Mouse (Mus musculus) lung, adult 2 months (tissue): ENCODE measurements around the gene Ubxn10. TPM values are rescaled to one million over a fixed set of nuclear protein-coding genes. Genes with fewer than 3 reads are reported as not detected.

ENCODE experiments used
- DNase-seq: peaks from one replicate; pipeline ENCODE4 v3.0.0; 2022
- H3K4me1 ChIP-seq: fragments of 200-500 bp; 2 replicates; pipeline ENCODE4 v1.6.1; 2011; ENCODE audit warnings: low read length; ENCODE audit not compliant: control insufficient read depth, insufficient read depth
- H3K4me3 ChIP-seq: fragments of 200-500 bp; replicated peaks from 2 replicates; pipeline ENCODE3; 2011; ENCODE audit warnings: low read depth, mild to moderate bottlenecking, control low read depth, low read length; ENCODE audit errors: extremely low read depth
- CTCF ChIP-seq: fragments of 200-500 bp; IDR thresholded peaks from 2 replicates; pipeline ENCODE4 v1.5.1; 2011; ENCODE audit warnings: mild to moderate bottlenecking, low read length, control low read depth; ENCODE audit not compliant: insufficient read depth
- POLR2A ChIP-seq: fragments of 200-500 bp; IDR thresholded peaks from 2 replicates; pipeline ENCODE4 v1.6.1; 2011; ENCODE audit warnings: low read depth, mild to moderate bottlenecking, control low read depth, low read length, borderline replicate concordance; ENCODE audit errors: extremely low read depth
- WGBS: fragments of 180-500 bp; shearing (Covaris S2); methylation state at CpG from one replicate; pipeline ENCODE4 v1.1.7; 2018; 5-methylcytosine and 5-hydroxymethylcytosine counted together
- polyA plus RNA-seq: library from polyadenylated mRNA; depleted of rRNA; stranded (reverse); fragments of >200 nt; gene quantifications from 2 replicates; pipeline ENCODE4 v1.2.3, GENCODE M21; 2012; rRNA removed

The Ubxn10 gene
- polyA plus RNA-seq, 1 experiment = 28.6 TPM

DNA sequence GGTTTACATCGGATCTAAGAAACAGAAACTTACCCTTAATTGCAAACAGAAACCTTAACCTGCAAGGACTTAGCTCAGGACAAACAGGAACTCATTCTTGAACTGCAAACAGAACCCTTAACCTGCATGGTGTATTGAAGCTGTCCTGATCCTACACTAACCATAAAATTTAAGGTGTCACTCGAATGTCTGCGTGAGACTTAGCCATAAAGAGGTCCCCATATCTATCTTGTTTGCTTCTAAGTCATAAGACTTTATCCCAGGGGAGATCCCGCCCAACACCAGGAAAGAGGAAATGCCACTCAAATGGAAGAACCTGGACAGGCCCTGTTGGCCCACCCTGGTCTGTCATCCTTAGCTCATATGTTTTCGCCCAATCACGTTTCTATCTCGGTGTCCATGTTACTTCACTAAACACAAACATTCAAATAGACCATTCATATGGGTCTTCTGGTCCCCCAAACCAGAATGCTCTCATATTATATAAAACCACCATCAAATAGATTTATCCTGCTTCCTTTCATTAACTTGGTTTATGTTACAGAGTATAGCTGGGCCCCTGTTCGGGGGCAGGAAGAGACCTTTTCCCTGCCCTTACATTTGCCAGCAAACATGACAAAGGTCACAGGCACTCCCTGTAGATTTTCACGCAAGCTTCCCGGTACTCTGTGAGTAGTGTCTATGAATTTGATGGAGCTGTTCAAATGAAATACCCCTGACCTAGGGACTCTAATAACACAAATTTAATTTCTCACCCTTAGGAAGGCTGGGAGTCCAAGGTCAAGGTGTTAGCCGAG is 66.7 kb downstream of the Ubxn10 start:
- 64% methylated on average over 11 of the region's 11 CpGs for WGBS
- Histone ChIP-seq H3K4me1 (no peaks in the 10 kb centered on the region), H3K4me3 (no peak overlapping the region)
- TF ChIP-seq CTCF = no peak
- no peak for TF ChIP-seq POLR2A
- no peak for DNase-seq

- WGBS = 46% methylated on average over 10 of the region's 10 CpGs
- Histone ChIP-seq H3K4me3 (no peak overlapping the region), H3K4me1 (no peaks in the 10 kb centered on the region)
- TF ChIP-seq POLR2A (no peak), CTCF (no peak)
- DNase-seq = no peak
Measured at GRCm38 (mm10) chr4:138666521-138666920, 70.4 kb downstream of the Ubxn10 start.

GRCm38 (mm10) chr4:138659936-138660602 is 76.9 kb downstream of the Ubxn10 start:
- Histone ChIP-seq H3K4me3 (no peak overlapping the region), H3K4me1 (no peaks in the 10 kb centered on the region)
- no peak for DNase-seq
- TF ChIP-seq POLR2A (no peak), CTCF (no peak)
- 71% methylated on average over 11 of the region's 11 CpGs for WGBS

Other genes with a start within 250 kb of the Ubxn10 start
- 0.09 and 0.23 TPM in 2 replicates for gene Vwa5b1, start 101.3 kb downstream of the Ubxn10 start, polyA plus RNA-seq
- gene Pla2g2c, start 12.4 kb downstream of the Ubxn10 start, polyA plus RNA-seq = 0.69 and 0.93 TPM in 2 replicates
- 0.14 and 5.2 TPM in 2 replicates for gene Pla2g2f, start 20.5 kb upstream of the Ubxn10 start, polyA plus RNA-seq
- 2.5 and 2.6 TPM in 2 replicates for gene Pla2g2d, start 38.6 kb upstream of the Ubxn10 start, polyA plus RNA-seq
- gene Pla2g5, start 126.3 kb upstream of the Ubxn10 start, polyA plus RNA-seq = 0.57 and 1.3 TPM in 2 replicates
- not detected in 2 replicates for gene Gm13030, start 136.8 kb upstream of the Ubxn10 start, polyA plus RNA-seq
- gene Pla2g2e, start 140.8 kb upstream of the Ubxn10 start, polyA plus RNA-seq = 1.2 and 2.2 TPM in 2 replicates
- gene Otud3, start 176.8 kb upstream of the Ubxn10 start, polyA plus RNA-seq = 8.4 and 9.1 TPM in 2 replicates
- 74.5 and 93.5 TPM in 2 replicates for gene Rnf186, start 229.9 kb upstream of the Ubxn10 start, polyA plus RNA-seq
- 14.7 and 15.1 TPM in 2 replicates for gene Tmco4, start 235.7 kb upstream of the Ubxn10 start, polyA plus RNA-seq